Mouse (Mus musculus) thymus, adult 2 months (tissue): ENCODE results near the gene Srsf12. TPM values are rescaled to one million over a fixed set of nuclear protein-coding genes. Genes with fewer than 3 reads are reported as not detected.
A peak's percentile ranks its signal among the peaks of the same experiment; 100 is the strongest.

Source experiments
- DNase-seq: peaks from one replicate; pipeline ENCODE4 v3.0.0; 2021
- H3K27ac ChIP-seq: fragments of 200-500 bp; 2 replicates; pipeline ENCODE4 v1.5.1; 2012; ENCODE audit warnings: low read length, control low read depth; ENCODE audit not compliant: control insufficient read depth, insufficient read depth
- H3K27me3 ChIP-seq: fragments of 200-500 bp; 2 replicates; pipeline ENCODE4 v1.6.1; 2012; ENCODE audit warnings: mild to moderate bottlenecking, low read length, moderate library complexity, mixed read lengths; ENCODE audit not compliant: control insufficient read depth, insufficient read depth
- H3K36me3 ChIP-seq: fragments of 200-500 bp; 2 replicates; pipeline ENCODE4 v1.6.1; 2012; ENCODE audit warnings: mild to moderate bottlenecking, low read length, moderate library complexity; ENCODE audit not compliant: control insufficient read depth, insufficient read depth
- H3K4me1 ChIP-seq: fragments of 200-500 bp; replicated peaks from 2 replicates; pipeline ENCODE4 v1.6.1; 2012; ENCODE audit warnings: low read length; ENCODE audit not compliant: control insufficient read depth, insufficient read depth
- H3K4me3 ChIP-seq: fragments of 200-500 bp; 2 replicates; pipeline ENCODE4 v1.5.1; 2012; ENCODE audit warnings: mild to moderate bottlenecking, low read length, control low read depth, moderate library complexity; ENCODE audit not compliant: control insufficient read depth, insufficient read depth
- CTCF ChIP-seq: fragments of 200-500 bp; IDR thresholded peaks from 2 replicates; pipeline ENCODE4 v1.5.1; 2012; ENCODE audit warnings: mild to moderate bottlenecking, control low read depth, low read length, moderate library complexity, borderline replicate concordance; ENCODE audit not compliant: control insufficient read depth, poor library complexity, insufficient read depth; ENCODE audit errors: extremely low read depth
- POLR2A ChIP-seq: fragments of 200-500 bp; IDR thresholded peaks from 2 replicates; pipeline ENCODE4 v1.6.1; 2012; ENCODE audit warnings: mild to moderate bottlenecking, low read length, control low read depth, moderate library complexity; ENCODE audit not compliant: control insufficient read depth, poor library complexity, insufficient read depth; ENCODE audit errors: extremely low read depth
- WGBS: fragments of 180-500 bp; shearing (Covaris S2); methylation state at CpG from one replicate; pipeline ENCODE4 v1.1.7; 2018; 5-methylcytosine and 5-hydroxymethylcytosine counted together
- polyA plus RNA-seq: library from polyadenylated mRNA; depleted of rRNA; stranded (reverse); fragments of >200 nt; gene quantifications from 2 replicates; pipeline ENCODE4 v1.2.3, GENCODE M21; 2012

Srsf12 gene
- polyA plus RNA-seq, 1 experiment: 1.8 TPM

- no peak overlapping the region for H3K27ac ChIP-seq
- WGBS: 24% methylated on average over 4 of the region's 4 CpGs
- peak; percentile 64 for DNase-seq
- peaks cover 3% of the 10 kb centered on the region; the same call in 1 of the 2 replicates for H3K4me1 ChIP-seq
- no peaks in the 10 kb centered on the region for H3K27me3 ChIP-seq
- no peak overlapping the region for H3K4me3 ChIP-seq
- H3K36me3 ChIP-seq: no peaks in the 10 kb centered on the region
- TF ChIP-seq POLR2A: no peak
- TF ChIP-seq CTCF: peak; percentile 32; the same call in 1 of the 2 replicates
These were observed 4.1 kb upstream of the Srsf12 start for GRCm38 (mm10) chr4:33204682-33205081.

- DNase-seq: no peak
- TF ChIP-seq POLR2A (no peak), CTCF (no peak)
These were observed 1.2 kb upstream of the Srsf12 start for GRCm38 (mm10) chr4:33207551-33207950.

DNA sequence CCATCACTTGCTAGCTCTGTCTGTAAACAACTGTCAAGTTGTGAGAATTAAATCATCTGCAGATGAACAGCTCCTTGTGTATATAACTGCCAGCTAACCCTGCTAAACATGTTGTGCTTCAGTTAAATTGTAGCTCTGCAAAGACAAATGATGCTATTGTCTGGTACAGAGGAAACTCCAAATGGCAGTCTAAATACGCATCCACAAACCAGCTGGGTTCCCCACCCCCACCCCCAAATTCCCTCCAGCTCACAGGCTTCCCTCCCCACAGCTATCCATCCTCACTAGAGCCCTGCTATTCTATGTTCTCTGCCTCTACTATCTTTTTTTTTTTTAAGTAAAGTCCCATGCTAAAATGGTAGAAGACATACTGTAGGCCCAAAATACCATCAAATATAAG is 13.1 kb downstream of the Srsf12 start:
- H3K36me3 ChIP-seq: no peaks in the 10 kb centered on the region
- 93% methylated on average over 1 of the region's 1 CpGs for WGBS
- TF ChIP-seq POLR2A: no peak
- TF ChIP-seq CTCF: no peak
- no peak overlapping the region for H3K4me3 ChIP-seq
- H3K4me1 ChIP-seq: peaks cover 4% of the 10 kb centered on the region
- no peak overlapping the region for H3K27ac ChIP-seq
- no peaks in the 10 kb centered on the region for H3K27me3 ChIP-seq
- no peak for DNase-seq

More at GRCm38 (mm10) chr4:33207551-33207950, 1.2 kb upstream of the Srsf12 start:
- H3K27me3 ChIP-seq: no peaks in the 10 kb centered on the region
- 88% methylated on average over 2 of the region's 2 CpGs for WGBS
- no peak overlapping the region for H3K27ac ChIP-seq
- peaks cover 3% of the 10 kb centered on the region; the same call in 1 of the 2 replicates for H3K4me1 ChIP-seq
- no peaks in the 10 kb centered on the region for H3K36me3 ChIP-seq
- H3K4me3 ChIP-seq: no peak overlapping the region

DNA sequence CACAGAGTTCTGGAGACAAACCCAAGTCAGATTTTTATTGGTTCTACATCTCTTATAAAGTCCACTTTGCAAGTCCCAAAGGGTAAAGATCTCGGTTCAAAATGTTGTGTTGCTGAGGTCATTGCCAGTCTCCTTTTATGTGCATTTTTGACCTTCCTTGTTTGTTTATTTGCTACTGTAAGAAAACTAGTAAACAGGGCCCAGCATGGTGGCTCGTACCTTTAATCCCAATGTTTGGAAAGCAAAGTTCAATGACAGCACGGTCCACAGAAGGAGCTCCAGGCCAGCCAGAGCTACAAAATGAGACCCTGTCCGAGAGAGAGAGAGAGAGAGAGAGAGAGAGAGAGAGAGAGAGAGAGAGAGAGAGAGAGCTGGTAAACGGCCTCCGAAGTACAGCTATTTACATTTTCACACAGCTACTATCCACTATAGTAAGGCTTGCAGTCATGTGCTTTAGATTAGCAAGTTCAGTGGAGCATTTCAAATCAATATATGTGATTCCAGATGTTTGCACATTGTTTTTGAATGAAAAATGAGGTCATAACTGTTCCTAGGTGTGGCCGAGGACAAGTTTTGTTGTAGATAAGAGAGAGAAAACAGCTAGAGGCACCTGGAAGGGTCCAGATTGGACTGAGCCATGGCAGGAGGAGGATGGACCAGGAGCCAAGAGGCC is 15.3 kb downstream of the Srsf12 start:
- TF ChIP-seq CTCF (no peak), POLR2A (no peak)
- no peak for DNase-seq
- Histone ChIP-seq H3K4me3 (no peak overlapping the region), H3K36me3 (no peaks in the 10 kb centered on the region), H3K27ac (no peak overlapping the region), H3K27me3 (no peaks in the 10 kb centered on the region), H3K4me1 (peaks cover 7% of the 10 kb centered on the region)
- WGBS: 90% methylated on average over 7 of the region's 7 CpGs

DNA sequence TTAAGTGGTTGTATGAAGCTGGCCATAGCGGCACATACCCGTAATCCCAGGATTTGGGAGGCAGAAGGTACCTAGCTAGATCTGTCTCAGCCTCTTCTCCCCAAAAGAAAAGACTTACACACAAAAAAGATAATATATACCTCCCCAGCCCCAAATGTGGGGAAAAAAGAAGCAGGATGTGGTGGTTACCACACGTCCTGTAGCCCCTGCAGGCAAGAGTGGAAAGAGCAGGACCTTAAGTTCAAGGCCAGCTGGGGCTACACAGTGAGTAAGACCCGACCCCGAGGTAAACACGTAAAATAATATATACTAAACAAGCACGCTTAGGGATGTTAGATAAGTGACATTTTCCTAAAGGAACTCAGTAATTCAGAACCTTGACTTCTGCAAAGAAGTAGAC is 18.4 kb downstream of the Srsf12 start:
- no peak overlapping the region for H3K27ac ChIP-seq
- no peaks in the 10 kb centered on the region for H3K27me3 ChIP-seq
- 52% methylated on average over 7 of the region's 7 CpGs for WGBS
- no peak overlapping the region for H3K4me3 ChIP-seq
- H3K36me3 ChIP-seq: no peaks in the 10 kb centered on the region
- peaks cover 7% of the 10 kb centered on the region for H3K4me1 ChIP-seq
- DNase-seq: no peak
- no peak for TF ChIP-seq CTCF
- TF ChIP-seq POLR2A: no peak

GRCm38 (mm10) chr4:33229639-33230038 is 20.8 kb downstream of the Srsf12 start:
- DNase-seq: no peak
- Histone ChIP-seq H3K27me3 (no peaks in the 10 kb centered on the region), H3K4me1 (peaks cover 7% of the 10 kb centered on the region), H3K4me3 (no peak overlapping the region), H3K27ac (no peak overlapping the region), H3K36me3 (no peaks in the 10 kb centered on the region)
- 86% methylated on average over 4 of the region's 4 CpGs for WGBS
- TF ChIP-seq POLR2A (no peak), CTCF (no peak)
